Mouse (Mus musculus): ENCODE results near the gene Ffar2. TPM values are rescaled to one million over a fixed set of nuclear protein-coding genes. Genes with fewer than 3 reads are reported as not detected.

Ffar2 gene
- polyA plus RNA-seq, 1 experiment from 2014 or later: not detected

DNA sequence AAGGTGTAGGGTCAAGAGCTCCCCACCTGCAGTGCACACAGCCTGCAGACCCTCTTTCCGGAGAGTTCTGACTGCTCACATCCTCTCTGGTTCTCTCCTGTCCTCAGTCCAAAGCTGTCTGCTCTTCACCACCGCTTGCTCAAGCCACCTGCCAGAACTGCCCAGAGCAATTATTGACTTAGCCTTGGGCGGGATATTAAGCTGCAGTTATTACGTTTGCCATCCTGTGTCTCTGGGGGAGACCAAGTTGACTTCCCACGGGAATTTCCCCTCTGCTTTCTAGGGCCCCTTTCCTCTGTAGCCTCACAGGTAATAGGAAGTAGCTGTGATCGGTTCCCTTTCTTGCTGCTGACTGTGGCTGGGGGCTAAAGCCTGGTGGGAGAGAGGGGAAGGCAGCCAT lies 3.4 kb downstream of the Ffar2 start:
- Histone ChIP-seq H3K4me1 (no peaks in the 10 kb centered on the region), H3K4me3 (replicated peaks) (no peak overlapping the region), H3K9ac (no peak overlapping the region), H3K36me3 (replicated peaks) (no peaks in the 10 kb centered on the region), H3K9me3 (no peaks in the 10 kb centered on the region), H3K4me2 (no peak overlapping the region), H3K27ac (no peak overlapping the region), H3K27me3 (no peaks in the 10 kb centered on the region)
- 80% methylated on average over 6 of the region's 6 CpGs for WGBS
- ATAC-seq (ENCODE audit: low FRiP score): no peak

DNA sequence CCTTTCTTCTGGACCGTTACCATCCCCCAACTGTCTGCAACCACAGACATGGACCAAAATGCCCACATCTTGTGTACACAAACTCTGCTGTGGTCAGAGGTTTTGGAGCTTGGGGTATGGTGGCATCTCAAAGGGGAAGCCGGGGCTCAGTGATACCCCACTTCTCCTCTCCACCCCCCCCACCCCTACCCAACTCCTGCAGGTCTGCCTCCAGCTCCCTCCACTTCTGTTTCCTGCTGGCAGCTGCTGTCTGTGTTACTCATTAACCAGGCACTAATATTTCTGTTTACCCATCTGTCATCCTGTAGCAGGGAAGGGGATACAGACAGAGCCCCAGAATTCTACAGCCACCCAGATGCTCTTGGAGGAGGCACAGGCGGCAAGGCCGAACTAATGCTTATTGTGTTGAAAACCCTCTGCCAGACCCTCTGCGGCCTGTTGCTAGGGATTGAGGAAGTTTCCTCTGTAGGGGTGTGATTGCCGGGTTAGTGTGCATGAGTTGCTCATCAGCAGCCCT lies 11.2 kb downstream of the Ffar2 start:
- H3K9me3 ChIP-seq: no peaks in the 10 kb centered on the region
- H3K27ac ChIP-seq: no peak overlapping the region
- H3K4me2 ChIP-seq: no peak overlapping the region
- H3K4me3 ChIP-seq (replicated peaks): no peak overlapping the region
- no peaks in the 10 kb centered on the region for H3K27me3 ChIP-seq
- H3K36me3 ChIP-seq (replicated peaks): no peaks in the 10 kb centered on the region
- no peak for ATAC-seq (ENCODE audit: low FRiP score)
- 72% methylated on average over 6 of the region's 6 CpGs for WGBS
- no peak overlapping the region for H3K9ac ChIP-seq
- H3K4me1 ChIP-seq: no peaks in the 10 kb centered on the region

DNA sequence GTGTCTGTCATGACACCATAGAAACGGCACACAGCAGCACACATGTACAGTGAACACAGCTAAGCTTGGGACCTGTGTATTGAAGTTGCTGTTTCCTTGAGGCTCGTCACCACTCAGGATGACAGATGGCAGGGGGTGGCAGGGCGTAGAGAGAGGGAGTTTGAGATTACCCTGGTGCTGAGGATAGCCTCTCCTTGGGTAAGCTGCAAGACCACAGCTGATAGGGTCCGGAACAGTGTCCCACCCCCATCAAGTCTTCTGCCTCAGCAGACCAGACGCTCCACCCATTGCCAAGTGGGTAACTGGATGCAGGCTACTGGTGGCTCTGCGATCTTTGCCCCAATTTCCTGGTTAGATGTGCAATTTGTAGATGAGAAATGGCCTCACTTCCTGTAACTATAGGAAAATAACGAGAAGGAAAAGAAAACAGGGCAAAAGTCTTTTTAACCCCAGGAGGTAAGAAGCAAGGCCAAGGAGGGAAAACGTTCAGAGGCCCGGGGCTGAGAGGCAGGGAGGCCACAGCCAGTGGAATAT lies 11.8 kb downstream of the Ffar2 start:
- Histone ChIP-seq H3K9me3 (no peaks in the 10 kb centered on the region), H3K27ac (no peak overlapping the region), H3K4me2 (no peak overlapping the region), H3K4me1 (no peaks in the 10 kb centered on the region), H3K9ac (no peak overlapping the region), H3K4me3 (replicated peaks) (no peak overlapping the region), H3K27me3 (no peaks in the 10 kb centered on the region), H3K36me3 (replicated peaks) (no peaks in the 10 kb centered on the region)
- WGBS: 67% methylated on average over 9 of the region's 9 CpGs
- no peak for ATAC-seq (ENCODE audit: low FRiP score)

DNA sequence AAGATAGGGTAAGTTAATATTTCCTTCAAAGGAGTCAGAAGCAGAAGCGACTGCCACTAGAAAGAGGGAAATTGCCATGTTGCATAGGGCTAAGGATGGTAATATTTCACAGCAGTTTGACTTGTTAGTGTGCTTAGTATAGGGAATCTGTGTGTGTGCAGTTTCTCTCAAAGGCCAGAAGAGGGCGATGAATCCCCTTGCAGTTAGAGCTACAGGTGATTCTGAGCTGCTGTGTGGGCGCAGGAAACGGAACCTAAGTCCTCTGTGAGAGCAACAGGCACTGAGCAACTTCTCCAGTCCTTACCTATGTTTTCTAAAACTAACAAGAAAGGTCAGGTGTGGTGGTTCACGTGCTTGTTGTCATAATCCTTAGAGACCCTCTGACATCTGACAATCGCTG lies 13.3 kb downstream of the Ffar2 start:
- WGBS: 56% methylated on average over 6 of the region's 6 CpGs
- Histone ChIP-seq H3K9ac (no peak overlapping the region), H3K36me3 (replicated peaks) (no peaks in the 10 kb centered on the region), H3K4me2 (no peak overlapping the region), H3K9me3 (no peaks in the 10 kb centered on the region), H3K27me3 (no peaks in the 10 kb centered on the region), H3K4me1 (no peaks in the 10 kb centered on the region), H3K27ac (no peak overlapping the region), H3K4me3 (replicated peaks) (no peak overlapping the region)
- no peak for ATAC-seq (ENCODE audit: low FRiP score)

DNA sequence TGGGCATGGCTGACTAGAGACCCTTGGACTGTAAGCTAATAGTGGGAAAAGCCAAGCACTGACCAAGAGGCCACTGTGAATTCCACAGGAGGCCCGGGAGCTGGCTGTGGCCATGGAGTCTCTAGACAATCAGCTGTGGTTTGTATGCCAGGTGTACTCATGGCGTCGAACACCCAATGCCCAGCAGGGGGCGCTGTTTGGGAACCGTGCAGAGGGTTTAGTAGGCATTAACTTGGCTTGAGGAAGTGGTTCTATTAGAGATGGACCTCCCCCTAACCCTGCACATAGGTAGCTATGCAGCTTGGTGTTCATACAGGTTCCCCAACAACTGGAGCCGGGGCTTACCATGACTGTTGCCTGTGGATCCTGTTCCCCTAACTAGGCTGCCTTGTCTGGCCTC lies 17.7 kb downstream of the Ffar2 start:
- Histone ChIP-seq H3K4me3 (replicated peaks) (no peak overlapping the region), H3K27ac (no peak overlapping the region), H3K9ac (no peak overlapping the region), H3K4me1 (no peaks in the 10 kb centered on the region), H3K9me3 (peaks cover 5% of the 10 kb centered on the region; the same call in 1 of the 2 replicates), H3K36me3 (replicated peaks) (no peaks in the 10 kb centered on the region), H3K4me2 (no peak overlapping the region), H3K27me3 (no peaks in the 10 kb centered on the region)
- 48% methylated on average over 6 of the region's 6 CpGs for WGBS
- no peak for ATAC-seq (ENCODE audit: low FRiP score)

- H3K27me3 ChIP-seq: no peaks in the 10 kb centered on the region
- no peaks in the 10 kb centered on the region for H3K36me3 ChIP-seq (replicated peaks)
- 92% methylated on average over 9 of the region's 9 CpGs for WGBS
- no peak overlapping the region for H3K9ac ChIP-seq
- H3K9me3 ChIP-seq: peaks cover 13% of the 10 kb centered on the region; the same call in 1 of the 2 replicates
- no peak overlapping the region for H3K4me2 ChIP-seq
- no peaks in the 10 kb centered on the region for H3K4me1 ChIP-seq
- H3K27ac ChIP-seq: no peak overlapping the region
- no peak overlapping the region for H3K4me3 ChIP-seq (replicated peaks)
- ATAC-seq (ENCODE audit: low FRiP score): no peak
Measured at GRCm38 (mm10) chr7:30804026-30804715, 19.4 kb downstream of the Ffar2 start.

DNA sequence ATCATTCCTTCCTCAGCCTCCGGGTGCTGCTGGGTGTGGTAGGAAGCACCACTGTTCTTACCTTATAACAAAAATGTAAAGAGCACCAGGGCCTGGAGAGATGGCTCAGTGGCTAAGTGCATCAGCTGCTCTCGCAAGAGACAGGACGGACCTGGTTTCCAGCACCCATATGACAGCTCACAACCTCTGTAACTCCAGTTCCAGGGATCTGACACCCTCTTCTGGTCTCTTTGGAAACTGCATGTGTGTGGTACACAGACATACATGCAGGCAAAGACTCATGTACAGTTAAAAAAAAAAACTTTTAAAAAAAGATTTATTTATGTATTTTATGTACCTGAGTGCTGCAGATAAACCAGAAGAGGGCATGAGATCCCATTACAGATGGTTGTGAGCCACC lies 20.3 kb downstream of the Ffar2 start:
- H3K9me3 ChIP-seq: peaks cover 13% of the 10 kb centered on the region; the same call in 1 of the 2 replicates
- H3K4me3 ChIP-seq (replicated peaks): no peak overlapping the region
- H3K4me1 ChIP-seq: no peaks in the 10 kb centered on the region
- no peak overlapping the region for H3K4me2 ChIP-seq
- no peak overlapping the region for H3K9ac ChIP-seq
- no peaks in the 10 kb centered on the region for H3K36me3 ChIP-seq (replicated peaks)
- no peak overlapping the region for H3K27ac ChIP-seq
- no peaks in the 10 kb centered on the region for H3K27me3 ChIP-seq
- ATAC-seq (ENCODE audit: low FRiP score): no peak
- WGBS: 90% methylated on average over 3 of the region's 3 CpGs

DNA sequence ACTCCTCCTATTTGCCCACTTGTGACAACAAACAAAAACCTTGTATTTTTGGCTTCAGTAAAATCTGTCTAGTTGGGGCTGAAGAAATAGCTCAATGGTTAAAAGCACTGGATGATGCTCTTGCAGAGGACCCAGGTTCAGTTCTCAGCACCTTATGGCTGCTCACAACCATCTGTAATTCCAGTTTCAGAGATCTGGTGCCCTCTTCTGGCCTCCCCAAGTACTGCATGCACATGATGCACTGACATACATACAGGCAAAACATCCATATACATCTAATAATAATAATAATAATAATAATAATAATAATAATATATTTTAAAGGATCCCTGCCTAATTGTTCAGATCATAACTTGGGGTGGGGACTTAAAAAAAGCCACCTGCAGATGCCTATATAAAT lies 22.9 kb downstream of the Ffar2 start:
- no peak for ATAC-seq (ENCODE audit: low FRiP score)

GRCm38 (mm10) chr7:30796790-30797189 lies 26.8 kb downstream of the Ffar2 start:
- Histone ChIP-seq H3K9ac (no peak overlapping the region), H3K4me3 (replicated peaks) (no peak overlapping the region), H3K4me2 (no peak overlapping the region), H3K36me3 (replicated peaks) (no peaks in the 10 kb centered on the region), H3K9me3 (peaks cover 7% of the 10 kb centered on the region; the same call in 1 of the 2 replicates), H3K4me1 (no peaks in the 10 kb centered on the region), H3K27ac (no peak overlapping the region), H3K27me3 (0 out of 2 replicates have a peak, but pooled peaks cover 2% of the 10 kb centered on the region)
- 100% methylated on average over 1 of the region's 1 CpGs for WGBS
- no peak for ATAC-seq (ENCODE audit: low FRiP score)

More for the DNA sequence above, 22.9 kb downstream of the Ffar2 start:
- Histone ChIP-seq H3K4me3 (replicated peaks) (no peak overlapping the region), H3K4me2 (no peak overlapping the region), H3K27ac (no peak overlapping the region), H3K27me3 (no peaks in the 10 kb centered on the region), H3K9ac (no peak overlapping the region), H3K36me3 (replicated peaks) (no peaks in the 10 kb centered on the region), H3K9me3 (peaks cover 13% of the 10 kb centered on the region; the same call in 1 of the 2 replicates), H3K4me1 (no peaks in the 10 kb centered on the region)

GRCm38 (mm10) chr7:30794921-30795320 lies 28.7 kb downstream of the Ffar2 start:
- Histone ChIP-seq H3K9ac (no peak overlapping the region), H3K4me3 (replicated peaks) (no peak overlapping the region), H3K4me1 (no peaks in the 10 kb centered on the region), H3K36me3 (replicated peaks) (no peaks in the 10 kb centered on the region), H3K9me3 (no peaks in the 10 kb centered on the region), H3K4me2 (no peak overlapping the region), H3K27me3 (peaks cover 7% of the 10 kb centered on the region; the same call in 1 of the 2 replicates), H3K27ac (no peak overlapping the region)
- no peak for ATAC-seq (ENCODE audit: low FRiP score)

GRCm38 (mm10) chr7:30791921-30792320 lies 31.7 kb downstream of the Ffar2 start:
- Histone ChIP-seq H3K4me3 (replicated peaks) (no peak overlapping the region), H3K4me2 (no peak overlapping the region), H3K9ac (no peak overlapping the region), H3K27ac (no peak overlapping the region), H3K9me3 (no peaks in the 10 kb centered on the region), H3K4me1 (no peaks in the 10 kb centered on the region), H3K36me3 (replicated peaks) (no peaks in the 10 kb centered on the region), H3K27me3 (peaks cover 23% of the 10 kb centered on the region)
- 28% methylated on average over 9 of the region's 9 CpGs for WGBS
- no peak for ATAC-seq (ENCODE audit: low FRiP score)

GRCm38 (mm10) chr7:30790141-30790540 lies 33.4 kb downstream of the Ffar2 start:
- H3K4me1 ChIP-seq: peaks cover 9% of the 10 kb centered on the region
- WGBS: 85% methylated on average over 10 of the region's 10 CpGs
- H3K36me3 ChIP-seq (replicated peaks): no peaks in the 10 kb centered on the region
- H3K27me3 ChIP-seq: peaks cover 23% of the 10 kb centered on the region
- no peak overlapping the region for H3K4me3 ChIP-seq (replicated peaks)
- ATAC-seq (ENCODE audit: low FRiP score): no peak
- no peak overlapping the region for H3K27ac ChIP-seq
- no peak overlapping the region for H3K4me2 ChIP-seq
- no peaks in the 10 kb centered on the region for H3K9me3 ChIP-seq
- no peak overlapping the region for H3K9ac ChIP-seq
